Mouse (Mus musculus) forebrain, embryonic 14.5 days (tissue): ENCODE measurements at regions not wholly inside any gene's neighbourhood (a gene's known extent, or its start where the extent isn't known, plus 50 kb on each side); places are given as distances from the start of the nearest gene placed in this dataset.
A peak's percentile ranks its signal among the peaks of the same experiment; 100 is the strongest.

ENCODE experiments used
- ATAC-seq: fragments of 200-750 bp; cut with Nextera tagmentation; 2 replicates; pipeline ENCODE4 v1.8.0; 2017; ENCODE audit warnings: mild to moderate bottlenecking, moderate library complexity
- DNase-seq: peaks from one replicate; pipeline ENCODE4 v3.0.0-alpha.2; 2015; ENCODE audit warnings: low spot score
- H3K27ac ChIP-seq: fragments of 300-500 bp; sonication (generic); 2 replicates; pipeline ENCODE4 v1.5.1; 2014; ENCODE audit warnings: low read depth, mild to moderate bottlenecking, control low read depth, low read length, moderate library complexity
- H3K27me3 ChIP-seq: fragments of 300-500 bp; sonication (generic); replicated peaks from 2 replicates; pipeline ENCODE4 v1.6.1; 2014; ENCODE audit warnings: low read length, control low read depth, mixed read lengths; ENCODE audit not compliant: control insufficient read depth, insufficient read depth
- H3K36me3 ChIP-seq: fragments of 300-500 bp; sonication (generic); 2 replicates; pipeline ENCODE4 v1.6.1; 2014; ENCODE audit warnings: low read length, control low read depth; ENCODE audit not compliant: control insufficient read depth, insufficient read depth
- H3K4me1 ChIP-seq: fragments of 300-500 bp; sonication (generic); 2 replicates; pipeline ENCODE4 v1.6.1; 2014; ENCODE audit warnings: antibody characterized with exemption, low read length, control low read depth; ENCODE audit not compliant: control insufficient read depth, insufficient read depth
- H3K4me2 ChIP-seq: fragments of 300-500 bp; sonication (generic); 2 replicates; pipeline ENCODE4 v1.6.1; 2014; ENCODE audit warnings: mild to moderate bottlenecking, control low read depth, low read length
- H3K4me3 ChIP-seq: fragments of 300-500 bp; sonication (generic); 2 replicates; pipeline ENCODE4 v1.5.1; 2014; ENCODE audit warnings: low read depth, low read length, control low read depth
- H3K9ac ChIP-seq: fragments of 300-500 bp; sonication (generic); 2 replicates; pipeline ENCODE4 v1.6.1; 2014; ENCODE audit warnings: mild to moderate bottlenecking, low read length, control low read depth, moderate library complexity
- H3K9me3 ChIP-seq: fragments of 300-500 bp; sonication (generic); replicated peaks from 2 replicates; pipeline ENCODE4 v1.6.1; 2016; ENCODE audit warnings: low read length, control low read depth, mixed read lengths; ENCODE audit not compliant: control insufficient read depth
- WGBS: fragments of 180-500 bp; shearing (Covaris S2); extraction: QIAGEN DNeasy Blood & Tissue Kit; methylation state at CpG from one replicate; pipeline ENCODE4 v1.1.7; 2014; 5-methylcytosine and 5-hydroxymethylcytosine counted together

DNA sequence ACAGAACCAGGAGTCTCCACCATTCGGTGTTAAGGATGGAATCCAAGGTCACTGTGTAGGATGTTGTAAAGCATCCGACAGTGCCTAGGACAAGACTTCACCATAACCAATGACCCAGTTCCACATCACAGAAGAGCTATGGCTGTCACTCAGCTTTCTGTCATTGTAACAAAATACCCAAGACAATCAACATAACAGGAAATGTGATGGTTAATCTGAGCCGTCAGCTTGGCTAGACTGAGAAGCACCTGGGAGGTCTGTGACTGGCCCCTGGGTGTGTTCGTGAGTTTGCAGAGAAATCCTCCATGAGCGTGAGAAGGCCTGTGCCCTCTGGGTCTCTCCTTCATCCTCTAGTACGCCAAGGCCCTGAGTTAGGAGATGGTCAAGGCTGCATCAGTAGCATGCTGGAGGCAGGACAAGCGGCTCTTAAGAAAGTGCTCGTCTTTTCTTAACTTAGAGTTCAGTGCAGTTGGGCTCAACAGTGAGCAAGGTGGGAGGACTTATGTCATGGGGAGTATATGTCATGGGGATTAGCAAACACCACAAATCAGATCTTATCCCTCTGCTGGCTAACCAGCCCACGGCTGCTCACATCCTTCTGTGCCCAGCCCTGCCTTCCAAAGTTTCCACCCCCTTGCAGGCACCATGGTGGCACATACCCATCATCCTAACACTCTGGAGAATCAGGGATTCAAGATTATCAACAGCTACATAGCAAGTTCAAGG is 57.9 kb upstream of the Adgre5 start:
- WGBS = 86% methylated on average over 9 of the region's 9 CpGs
- Histone ChIP-seq H3K4me3 (no peak overlapping the region), H3K4me2 (no peak overlapping the region), H3K4me1 (no peaks in the 10 kb centered on the region), H3K27ac (no peak overlapping the region), H3K9ac (no peak overlapping the region), H3K36me3 (no peaks in the 10 kb centered on the region), H3K9me3 (no peaks in the 10 kb centered on the region), H3K27me3 (no peaks in the 10 kb centered on the region)
- no peak for ATAC-seq
- DNase-seq = no peak

DNA sequence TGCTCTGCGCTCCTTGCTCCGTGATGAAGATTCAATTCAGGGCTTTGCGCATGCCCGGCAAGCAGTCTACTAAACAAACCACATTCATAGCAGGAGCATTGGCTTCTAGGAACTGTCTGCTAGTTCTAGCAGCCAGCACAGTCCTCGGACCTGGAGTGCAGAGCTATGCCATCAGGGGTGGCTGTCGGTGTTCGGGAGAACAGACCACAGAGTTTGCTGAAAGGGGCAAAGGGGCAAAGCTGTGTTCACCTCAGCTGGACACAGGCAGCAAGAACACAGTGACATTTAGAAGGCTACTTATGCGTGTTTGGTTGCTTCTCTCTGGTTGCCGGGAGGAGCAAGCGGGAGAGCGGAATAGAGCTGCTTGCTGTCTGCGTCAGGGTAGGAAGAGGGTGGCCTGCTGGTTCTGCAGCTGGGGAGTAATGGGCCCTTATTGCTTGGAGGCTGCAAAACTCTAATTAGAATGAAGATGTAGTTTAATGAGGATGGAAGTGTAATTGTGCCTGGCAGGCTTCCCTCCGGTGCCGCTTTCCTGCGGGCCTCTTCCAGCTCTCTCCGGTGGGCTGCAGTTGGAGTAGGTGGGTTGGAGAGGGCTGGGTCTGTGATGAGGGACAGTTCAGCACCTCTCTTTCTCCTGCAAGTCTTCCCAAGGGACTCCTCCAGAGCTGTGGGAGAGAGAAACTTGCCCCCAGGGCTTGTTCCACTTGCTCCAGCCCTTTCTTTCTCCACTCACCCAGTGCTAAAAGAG is 52.5 kb upstream of the Adgre5 start:
- H3K9me3 ChIP-seq = no peaks in the 10 kb centered on the region
- no peaks in the 10 kb centered on the region for H3K4me1 ChIP-seq
- no peak overlapping the region for H3K4me2 ChIP-seq
- no peak overlapping the region for H3K4me3 ChIP-seq
- no peaks in the 10 kb centered on the region for H3K27me3 ChIP-seq
- ATAC-seq = 0 out of 2 replicates have a peak, but pooled peaks have one; percentile 32
- no peak overlapping the region for H3K9ac ChIP-seq
- WGBS = 51% methylated on average over 16 of the region's 16 CpGs
- peak; percentile 54 for DNase-seq
- no peaks in the 10 kb centered on the region for H3K36me3 ChIP-seq
- no peak overlapping the region for H3K27ac ChIP-seq
